Comparison of ENCODE assay signal across 10 mouse cellular contexts in the genomic region with DNA sequence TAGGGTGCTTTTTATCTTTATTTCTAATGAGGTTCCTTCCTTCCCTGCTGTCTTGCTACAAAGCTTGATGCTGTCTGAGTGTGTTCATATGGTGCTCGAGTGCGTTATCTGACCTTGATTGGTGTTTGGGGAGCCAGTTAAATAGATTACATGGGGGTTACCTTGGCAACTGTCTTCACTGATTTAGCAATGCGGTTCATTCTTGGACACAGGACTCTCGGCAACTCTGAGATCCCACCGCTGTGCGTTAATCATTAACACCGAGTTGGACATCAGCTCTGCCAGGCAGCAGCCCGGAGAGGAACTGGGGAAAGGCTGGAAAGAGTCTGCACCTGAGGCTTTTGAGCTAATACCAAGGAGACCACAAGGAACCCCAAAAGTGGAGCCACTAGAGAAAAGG.
A peak's percentile ranks its signal among the peaks of the same experiment; 100 is the strongest.
DNase-seq lines count a peak whose midpoint lies in the region; ATAC-seq and TF ChIP-seq lines count a peak whose summit lies in the region.
"Had no signal": no experiment of that assay in that cellular context is flagged by ENCODE, and none has a peak within 500 bp of the region (broad histone marks: within the 10 kb centered on the region; RNA-seq: fewer than 3 reads in every experiment).

No protein-coding gene starts in this region.

- no peak overlapping the region for H3K4me3 ChIP-seq in forebrain, embryonic 13.5 days
- H3K4me3 ChIP-seq in kidney, postnatal 0 days (replicated peaks; ENCODE audit: low read depth, low read length) = no peak overlapping the region
- no peak overlapping the region for H3K4me3 ChIP-seq in midbrain, embryonic 16.5 days (ENCODE audit: low read depth, low read length)
- H3K4me3 ChIP-seq: heart, embryonic 15.5 days; limb, embryonic 15.5 days had no signal

- no peak for TF ChIP-seq CTCF in kidney, postnatal 0 days (IDR thresholded peaks at IDR 0.05; ENCODE audit: low read depth)

- H3K9ac ChIP-seq in forebrain, embryonic 13.5 days = no peak overlapping the region
- no peak overlapping the region for H3K9ac ChIP-seq in kidney, postnatal 0 days (ENCODE audit: low read depth, low read length)
- H3K9ac ChIP-seq in midbrain, embryonic 16.5 days (ENCODE audit: low read depth, low read length) = no peak overlapping the region
- H3K9ac ChIP-seq: heart, embryonic 15.5 days; limb, embryonic 15.5 days had no signal

- H3K4me2 ChIP-seq in forebrain, embryonic 13.5 days = no peak overlapping the region
- no peak overlapping the region for H3K4me2 ChIP-seq in kidney, postnatal 0 days (ENCODE audit: low read length)
- H3K4me2 ChIP-seq in midbrain, embryonic 16.5 days (ENCODE audit: low read length) = no peak overlapping the region
- H3K4me2 ChIP-seq: heart, embryonic 15.5 days; limb, embryonic 15.5 days had no signal

- H3K9me3 ChIP-seq in forebrain, embryonic 13.5 days (replicated peaks) = no peaks in the 10 kb centered on the region
- no peaks in the 10 kb centered on the region for H3K9me3 ChIP-seq in kidney, postnatal 0 days (replicated peaks; ENCODE audit: low read length)
- no peaks in the 10 kb centered on the region for H3K9me3 ChIP-seq in midbrain, embryonic 16.5 days (replicated peaks; ENCODE audit: control insufficient read depth, low read length, poor library complexity, severe bottlenecking)
- H3K9me3 ChIP-seq: heart, embryonic 15.5 days; limb, embryonic 15.5 days had no signal

- DNase-seq in adrenal gland, adult 2 months = peak; percentile 5
- DNase-seq in adrenal gland, adult 18-20 months (ENCODE audit: low spot score in 2 of 2) = no peak
- peak; percentile 1 for DNase-seq in kidney, postnatal 0 days (ENCODE audit: low spot score)
- no peak for DNase-seq in heart, postnatal 14 days
- no peak for DNase-seq in cerebellum, postnatal 25 days
- DNase-seq in adrenal gland, postnatal 36 days = no peak

- ATAC-seq in forebrain, embryonic 13.5 days = 0 out of 2 replicates have a peak, but pooled peaks have one; percentile 27
- no peak for ATAC-seq in kidney, postnatal 0 days (replicated peaks; ENCODE audit: low FRiP score, low read depth)
- ATAC-seq in midbrain, embryonic 16.5 days = peak; percentile 87

- H3K27ac ChIP-seq in forebrain, embryonic 13.5 days = no peak overlapping the region
- no peak overlapping the region for H3K27ac ChIP-seq in kidney, postnatal 0 days
- H3K27ac ChIP-seq in midbrain, embryonic 16.5 days (ENCODE audit: low read length) = no peak overlapping the region
- H3K27ac ChIP-seq: heart, embryonic 15.5 days; limb, embryonic 15.5 days had no signal

- no peaks in the 10 kb centered on the region for H3K4me1 ChIP-seq in forebrain, embryonic 13.5 days
- H3K4me1 ChIP-seq in kidney, postnatal 0 days (replicated peaks; ENCODE audit: insufficient read depth, low read length) = no peaks in the 10 kb centered on the region
- H3K4me1 ChIP-seq in midbrain, embryonic 16.5 days (ENCODE audit: control insufficient read depth, insufficient read depth, low read length) = no peaks in the 10 kb centered on the region
- H3K4me1 ChIP-seq: heart, embryonic 15.5 days; limb, embryonic 15.5 days had no signal

- no peaks in the 10 kb centered on the region for H3K36me3 ChIP-seq in forebrain, embryonic 13.5 days (ENCODE audit: poor library complexity, severe bottlenecking)
- H3K36me3 ChIP-seq in kidney, postnatal 0 days (ENCODE audit: insufficient read depth, low read length) = no peaks in the 10 kb centered on the region
- H3K36me3 ChIP-seq in midbrain, embryonic 16.5 days (ENCODE audit: control insufficient read depth, insufficient read depth, low read length) = no peaks in the 10 kb centered on the region
- H3K36me3 ChIP-seq: heart, embryonic 15.5 days; limb, embryonic 15.5 days had no signal

- 48% methylated on average over 8 of the region's 8 CpGs for WGBS in forebrain, embryonic 13.5 days
- 54% methylated on average over 8 of the region's 8 CpGs for WGBS in kidney, postnatal 0 days
- WGBS in midbrain, embryonic 16.5 days = 28% methylated on average over 8 of the region's 8 CpGs

- intact Hi-C loops in heart, postnatal 14 days (cut with DNase I) = no loop called here

- no peaks in the 10 kb centered on the region for H3K27me3 ChIP-seq in forebrain, embryonic 13.5 days
- H3K27me3 ChIP-seq in kidney, postnatal 0 days (ENCODE audit: insufficient read depth, low read length) = no peaks in the 10 kb centered on the region
- H3K27me3 ChIP-seq in midbrain, embryonic 16.5 days (ENCODE audit: control insufficient read depth, insufficient read depth, low read depth, low read length) = no peaks in the 10 kb centered on the region
- H3K27me3 ChIP-seq: heart, embryonic 15.5 days; limb, embryonic 15.5 days had no signal

Comparison
In these comparisons a context has a peak if more than half of its experiments do, and no peak if none do; other contexts are left out.
1. DNase-seq: peak in adrenal gland, adult 2 months (single experiment) and kidney, postnatal 0 days (single experiment); none in adrenal gland, adult 18-20 months (0 of 2), heart, postnatal 14 days (0 of 2), cerebellum, postnatal 25 days (0 of 2) and adrenal gland, postnatal 36 days (0 of 2).